Mouse (Mus musculus) intestine, embryonic 15.5 days (tissue): Measurements from ENCODE around the gene Jmjd8. TPM values are rescaled to one million over a fixed set of nuclear protein-coding genes. Genes with fewer than 3 reads are reported as not detected.

ENCODE experiments used
- ATAC-seq: fragments of 200-750 bp; cut with Nextera tagmentation; 2 replicates; pipeline ENCODE4 v1.8.0; 2017; ENCODE audit warnings: moderate TSS enrichment, moderate library complexity
- H3K27ac ChIP-seq: fragments of 300-500 bp; sonication (generic); 2 replicates; pipeline ENCODE4 v1.5.1; 2015; ENCODE audit warnings: mild to moderate bottlenecking, inconsistent platforms
- H3K27me3 ChIP-seq: fragments of 300-500 bp; sonication (generic); replicated peaks from 2 replicates; pipeline ENCODE4 v1.6.1; 2015; ENCODE audit warnings: inconsistent platforms
- H3K36me3 ChIP-seq: fragments of 300-500 bp; sonication (generic); 2 replicates; pipeline ENCODE4 v1.6.1; 2015; ENCODE audit warnings: inconsistent platforms
- H3K4me1 ChIP-seq: fragments of 300-500 bp; sonication (generic); replicated peaks from 2 replicates; pipeline ENCODE4 v1.6.1; 2015; ENCODE audit warnings: inconsistent platforms
- H3K4me2 ChIP-seq: fragments of 300-500 bp; sonication (generic); replicated peaks from 2 replicates; pipeline ENCODE4 v1.6.1; 2015; ENCODE audit warnings: mild to moderate bottlenecking, inconsistent platforms
- H3K4me3 ChIP-seq: fragments of 300-500 bp; sonication (generic); replicated peaks from 2 replicates; pipeline ENCODE4 v1.5.1; 2015; ENCODE audit warnings: inconsistent platforms
- H3K9ac ChIP-seq: fragments of 300-500 bp; sonication (generic); 2 replicates; pipeline ENCODE4 v1.6.1; 2015; ENCODE audit warnings: inconsistent platforms
- H3K9me3 ChIP-seq: fragments of 300-500 bp; sonication (generic); 2 replicates; pipeline ENCODE4 v1.6.1; 2016; ENCODE audit warnings: inconsistent platforms
- WGBS: fragments of 180-500 bp; shearing (Covaris S2); methylation state at CpG from one replicate; pipeline ENCODE4 v1.1.7; 2015; 5-methylcytosine and 5-hydroxymethylcytosine counted together
- polyA plus RNA-seq: library from polyadenylated mRNA; unstranded; fragments of >200 nt; fragmentation: Nextera tagmentation; extraction: Ambion mirVana; gene quantifications from 2 replicates; pipeline ENCODE4 v1.2.1, GENCODE M21; 2015

Jmjd8 gene
- polyA plus RNA-seq = 45.1 and 49.4 TPM in 2 replicates

DNA sequence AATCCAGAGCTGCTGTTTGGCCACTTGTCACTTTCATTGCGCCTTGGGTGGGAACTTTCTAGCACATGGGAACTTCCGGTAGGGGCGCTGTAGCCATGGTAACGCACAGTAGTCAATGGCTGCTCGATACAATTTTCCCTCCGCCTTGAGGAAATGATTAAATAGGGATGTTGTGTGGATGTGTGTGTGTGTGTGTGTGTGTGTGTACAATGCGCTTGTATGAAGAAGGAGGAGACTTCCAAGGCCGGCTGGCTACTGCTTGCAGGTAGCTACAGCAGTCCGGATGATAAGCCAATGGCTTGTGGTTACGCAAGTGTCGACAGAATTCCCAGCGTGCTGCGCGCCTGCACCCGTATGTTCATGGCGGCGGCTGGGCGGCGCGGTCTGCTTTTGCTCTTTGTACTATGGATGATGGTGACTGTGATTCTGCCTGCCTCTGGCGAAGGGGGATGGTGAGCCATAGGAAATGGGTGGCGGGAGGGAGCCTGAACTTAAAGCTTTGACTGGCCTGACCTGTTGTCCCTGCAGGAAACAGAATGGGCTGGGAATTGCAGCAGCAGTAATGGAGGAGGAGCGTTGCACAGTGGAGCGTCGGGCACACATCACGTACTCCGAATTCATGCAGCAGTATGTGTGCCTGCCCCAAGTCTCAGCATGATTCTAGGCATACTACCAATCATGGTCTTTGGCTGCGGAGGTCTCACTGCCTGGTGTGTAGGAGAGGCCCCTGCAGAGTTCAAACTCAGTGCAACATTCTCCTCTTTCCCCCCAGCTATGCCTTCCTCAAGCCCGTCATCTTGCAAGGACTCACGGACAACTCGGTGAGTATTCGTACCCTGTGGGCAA lies at the start of gene Jmjd8:
Gene Jmjd8 (plus strand): TSS at position 156 of the 846 bp plus-strand sequence.
- H3K36me3 ChIP-seq = peaks cover 19% of the 10 kb centered on the region
- H3K27ac ChIP-seq = peak within 1 kb of the TSS; percentile 90
- under 1% methylated on average over 32 of the region's 32 CpGs for WGBS
- H3K4me3 ChIP-seq = peak within 1 kb of the TSS; percentile 57
- H3K9ac ChIP-seq = peak within 1 kb of the TSS; percentile 64
- H3K9me3 ChIP-seq = no peaks in the 10 kb centered on the region
- no peaks in the 10 kb centered on the region for H3K27me3 ChIP-seq
- ATAC-seq = peak; percentile 37; the same call in 1 of the 2 replicates
- H3K4me1 ChIP-seq = peaks cover 53% of the 10 kb centered on the region
- peak within 1 kb of the TSS; percentile 91 for H3K4me2 ChIP-seq

DNA sequence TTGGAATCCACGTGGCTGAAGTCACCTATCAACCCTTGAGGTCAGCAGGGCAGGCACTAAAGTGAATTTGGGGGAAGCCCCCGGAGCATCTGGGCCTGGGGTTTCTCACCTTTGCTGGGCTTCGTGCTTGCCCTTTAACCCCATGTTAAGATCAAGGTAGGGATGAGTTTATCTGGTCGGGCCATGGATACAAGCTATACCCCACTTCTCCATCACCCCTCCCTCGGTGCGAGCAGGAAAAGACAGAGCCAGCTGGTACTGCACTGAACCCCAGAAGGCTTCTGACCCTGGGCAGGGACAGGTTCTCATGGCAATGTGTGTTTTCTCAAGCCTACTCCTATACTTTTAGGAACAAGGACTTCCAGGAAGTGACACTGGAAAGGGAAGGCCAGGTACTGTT lies 47.3 kb upstream of the Jmjd8 start:
- ATAC-seq = no peak
- Histone ChIP-seq H3K9ac (no peak overlapping the region), H3K9me3 (no peaks in the 10 kb centered on the region), H3K4me1 (peaks cover 18% of the 10 kb centered on the region), H3K4me2 (no peak overlapping the region), H3K36me3 (peaks cover 28% of the 10 kb centered on the region), H3K27ac (no peak overlapping the region), H3K27me3 (no peaks in the 10 kb centered on the region), H3K4me3 (no peak overlapping the region)
- 68% methylated on average over 6 of the region's 6 CpGs for WGBS

DNA sequence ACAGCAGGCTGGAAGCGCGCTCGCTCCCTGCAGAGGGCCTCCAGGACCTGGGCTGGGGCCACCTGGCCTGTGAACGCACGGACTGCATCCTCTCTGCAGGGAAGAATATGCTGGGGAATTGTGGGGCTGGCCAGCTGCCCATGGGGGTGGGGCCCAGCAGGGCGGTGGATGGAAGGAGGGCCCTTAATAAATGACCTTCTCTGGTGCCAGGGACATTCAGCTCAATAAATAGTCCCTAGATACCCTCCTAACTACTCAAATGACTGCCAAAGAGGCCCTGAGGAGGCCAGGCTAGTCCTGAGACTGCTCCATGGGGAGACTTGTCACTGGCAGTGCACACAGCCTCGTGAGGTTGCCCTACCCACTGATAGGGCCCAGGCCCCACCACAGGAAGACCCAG lies 45.6 kb upstream of the Jmjd8 start:
- peaks cover 18% of the 10 kb centered on the region for H3K4me1 ChIP-seq
- 75% methylated on average over 7 of the region's 7 CpGs for WGBS
- H3K27me3 ChIP-seq = no peaks in the 10 kb centered on the region
- H3K27ac ChIP-seq = no peak overlapping the region
- H3K4me3 ChIP-seq = no peak overlapping the region
- no peak for ATAC-seq
- H3K9ac ChIP-seq = peak overlapping the region; percentile 4; the same call in 1 of the 2 replicates
- peaks cover 32% of the 10 kb centered on the region for H3K36me3 ChIP-seq
- H3K4me2 ChIP-seq = no peak overlapping the region
- H3K9me3 ChIP-seq = no peaks in the 10 kb centered on the region

- H3K4me1 ChIP-seq = peaks cover 18% of the 10 kb centered on the region
- H3K27ac ChIP-seq = no peak overlapping the region
- peaks cover 32% of the 10 kb centered on the region for H3K36me3 ChIP-seq
- H3K4me2 ChIP-seq = peak overlapping the region; percentile 83
- H3K27me3 ChIP-seq = no peaks in the 10 kb centered on the region
- 67% methylated on average over 15 of the region's 15 CpGs for WGBS
- H3K9me3 ChIP-seq = no peaks in the 10 kb centered on the region
- ATAC-seq = no peak
- H3K4me3 ChIP-seq = peak overlapping the region; percentile 74
- H3K9ac ChIP-seq = peak overlapping the region; percentile 69
Observed at GRCm38 (mm10) chr17:25783861-25784574, 44.6 kb upstream of the Jmjd8 start.

- H3K36me3 ChIP-seq = peaks cover 34% of the 10 kb centered on the region
- H3K4me1 ChIP-seq = peaks cover 18% of the 10 kb centered on the region
Observed at GRCm38 (mm10) chr17:25785281-25785745, 43.4 kb upstream of the Jmjd8 start, which contains the start of gene Haghl. Gene Haghl, minus strand, starts transcription at chr17:25785673.

GRCm38 (mm10) chr17:25786280-25786679 lies 42.4 kb upstream of the Jmjd8 start, which contains the start of gene Ccdc78:
Gene Ccdc78, plus strand, starts transcription at chr17:25786580.
- H3K4me2 ChIP-seq = peak within 1 kb of the TSS; percentile 83
- no peaks in the 10 kb centered on the region for H3K9me3 ChIP-seq
- peak within 1 kb of the TSS; percentile 74 for H3K4me3 ChIP-seq
- peak within 1 kb of the TSS; percentile 69 for H3K9ac ChIP-seq
- WGBS = 77% methylated on average over 3 of the region's 3 CpGs
- H3K27ac ChIP-seq = peak within 1 kb of the TSS; percentile 84; the same call in 1 of the 2 replicates
- peaks cover 31% of the 10 kb centered on the region for H3K36me3 ChIP-seq
- ATAC-seq = no peak
- H3K4me1 ChIP-seq = peaks cover 25% of the 10 kb centered on the region
- no peaks in the 10 kb centered on the region for H3K27me3 ChIP-seq

More at GRCm38 (mm10) chr17:25785281-25785745, 43.4 kb upstream of the Jmjd8 start, which contains the start of gene Haghl:
- ATAC-seq = peak; percentile 89
- Histone ChIP-seq H3K27ac (peak within 1 kb of the TSS; percentile 84), H3K4me2 (peak within 1 kb of the TSS; percentile 83), H3K9me3 (no peaks in the 10 kb centered on the region), H3K4me3 (peak within 1 kb of the TSS; percentile 74), H3K27me3 (no peaks in the 10 kb centered on the region), H3K9ac (peak within 1 kb of the TSS; percentile 69)
- under 1% methylated on average over 23 of the region's 23 CpGs for WGBS

DNA sequence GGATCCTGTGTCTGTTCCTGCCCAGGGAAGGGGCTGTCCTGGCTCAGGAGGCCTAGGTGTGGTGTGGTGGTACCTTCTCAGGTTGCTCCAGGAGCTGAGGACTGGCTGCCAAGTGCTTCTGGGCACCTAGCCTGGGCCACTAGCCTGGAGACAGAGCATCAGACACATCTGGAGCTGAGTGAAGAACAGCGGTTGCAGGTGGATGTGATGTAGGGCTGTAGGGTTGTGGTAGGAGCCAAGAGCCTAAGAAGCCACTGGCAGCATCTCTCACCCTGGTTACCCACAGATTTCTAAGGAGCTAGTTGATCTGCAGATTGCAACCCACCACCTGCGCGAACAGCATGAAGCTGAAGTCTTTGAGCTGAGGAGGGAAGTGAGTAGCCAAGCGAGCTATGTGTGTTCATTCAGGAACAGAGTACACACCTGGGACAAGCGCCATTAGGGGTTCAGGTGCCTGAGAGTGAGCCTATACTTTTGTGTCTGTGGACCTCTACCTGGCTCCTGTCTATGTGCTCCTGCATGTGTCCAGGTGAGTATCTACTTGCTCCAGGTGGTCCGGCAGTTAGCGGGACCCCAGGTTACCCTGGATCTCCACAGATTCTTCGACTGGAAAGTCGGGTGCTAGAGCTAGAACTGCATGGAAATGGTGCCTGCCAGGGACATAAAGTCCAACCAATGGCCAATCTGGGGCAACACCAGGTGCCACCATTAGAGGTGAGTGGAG lies 41.7 kb upstream of the Jmjd8 start:
- H3K27ac ChIP-seq = no peak overlapping the region
- H3K4me3 ChIP-seq = no peak overlapping the region
- H3K4me1 ChIP-seq = peaks cover 28% of the 10 kb centered on the region
- no peaks in the 10 kb centered on the region for H3K27me3 ChIP-seq
- WGBS = 89% methylated on average over 9 of the region's 9 CpGs
- peaks cover 25% of the 10 kb centered on the region for H3K36me3 ChIP-seq
- H3K4me2 ChIP-seq = no peak overlapping the region
- no peak for ATAC-seq
- H3K9me3 ChIP-seq = no peaks in the 10 kb centered on the region
- no peak overlapping the region for H3K9ac ChIP-seq

- H3K4me2 ChIP-seq = peak overlapping the region; percentile 86
- no peak; the same call in 1 of the 2 replicates for ATAC-seq
- peak overlapping the region; percentile 69 for H3K4me3 ChIP-seq
- H3K36me3 ChIP-seq = peaks cover 14% of the 10 kb centered on the region; the same call in 1 of the 2 replicates
- H3K27ac ChIP-seq = peak overlapping the region; percentile 95
- H3K9ac ChIP-seq = peak overlapping the region; percentile 72
- 24% methylated on average over 19 of the region's 19 CpGs for WGBS
- H3K4me1 ChIP-seq = peaks cover 40% of the 10 kb centered on the region
- H3K27me3 ChIP-seq = no peaks in the 10 kb centered on the region
- no peaks in the 10 kb centered on the region for H3K9me3 ChIP-seq
Observed at GRCm38 (mm10) chr17:25791320-25791842, 37.3 kb upstream of the Jmjd8 start.

DNA sequence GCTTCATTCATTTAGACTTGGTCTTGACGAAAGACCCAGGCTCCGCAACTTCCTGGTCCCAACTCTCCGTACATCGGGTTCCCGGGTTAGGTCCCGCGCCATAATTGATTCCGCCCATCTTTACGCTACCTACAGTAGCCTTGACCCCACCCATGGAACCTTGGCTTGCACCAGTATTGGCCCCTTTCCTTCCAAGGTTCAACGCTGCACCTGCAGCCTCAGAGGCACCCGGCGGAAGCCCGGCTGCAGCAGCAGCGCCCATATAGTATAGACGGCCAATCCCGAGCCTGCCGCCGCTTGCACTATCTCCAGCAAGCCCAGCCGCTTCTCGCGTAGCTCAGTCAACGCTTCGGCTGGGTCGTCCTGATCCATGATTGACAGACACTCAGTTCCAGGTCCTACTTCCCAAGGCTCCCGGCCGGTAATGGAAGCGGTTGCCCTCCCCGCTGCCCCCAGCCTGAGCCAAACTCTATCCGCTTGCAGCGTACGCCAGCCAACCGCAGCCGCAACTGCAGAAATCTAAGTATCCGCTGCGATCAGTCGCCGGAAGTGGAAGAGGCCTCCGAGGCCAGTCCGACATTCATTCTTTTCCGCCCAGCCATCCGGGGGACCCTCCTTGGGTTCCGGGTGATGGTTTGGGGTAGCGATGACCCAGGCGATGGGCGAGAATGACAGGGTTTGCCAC lies 36.7 kb upstream of the Jmjd8 start:
- no peaks in the 10 kb centered on the region for H3K9me3 ChIP-seq
- no peaks in the 10 kb centered on the region for H3K27me3 ChIP-seq
- H3K27ac ChIP-seq = peak overlapping the region; percentile 95
- peak overlapping the region; percentile 86 for H3K4me2 ChIP-seq
- peak overlapping the region; percentile 72 for H3K9ac ChIP-seq
- peaks cover 42% of the 10 kb centered on the region for H3K4me1 ChIP-seq
- peak overlapping the region; percentile 69 for H3K4me3 ChIP-seq
- ATAC-seq = peak; percentile 78
- under 1% methylated on average over 45 of the region's 45 CpGs for WGBS
- H3K36me3 ChIP-seq = peaks cover 14% of the 10 kb centered on the region; the same call in 1 of the 2 replicates

DNA sequence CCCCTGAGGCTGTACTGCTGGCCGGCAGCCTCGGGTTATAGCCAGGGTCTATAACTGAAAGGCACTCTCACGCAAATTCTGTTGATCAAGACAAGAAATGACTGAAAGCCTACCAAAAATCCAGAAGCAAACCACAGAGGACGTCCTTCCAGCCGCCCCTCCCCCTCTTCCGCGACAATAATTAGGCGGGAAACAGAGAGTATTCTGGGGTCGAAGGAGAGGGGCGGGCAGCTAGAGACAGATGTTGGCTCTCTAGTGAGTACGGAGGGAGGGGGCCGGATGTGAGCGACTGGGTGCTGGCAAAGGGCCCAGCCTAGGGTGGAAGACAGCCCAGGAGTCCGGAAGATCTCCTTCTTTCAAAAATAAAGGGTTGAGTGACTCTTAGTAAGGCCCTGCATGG lies 36.1 kb upstream of the Jmjd8 start, which contains the start of gene Fam173a:
Gene Fam173a (minus strand): TSS at position 287 of the 400 bp plus-strand sequence.
- ATAC-seq = peak; percentile 71
- under 1% methylated on average over 14 of the region's 14 CpGs for WGBS

DNA sequence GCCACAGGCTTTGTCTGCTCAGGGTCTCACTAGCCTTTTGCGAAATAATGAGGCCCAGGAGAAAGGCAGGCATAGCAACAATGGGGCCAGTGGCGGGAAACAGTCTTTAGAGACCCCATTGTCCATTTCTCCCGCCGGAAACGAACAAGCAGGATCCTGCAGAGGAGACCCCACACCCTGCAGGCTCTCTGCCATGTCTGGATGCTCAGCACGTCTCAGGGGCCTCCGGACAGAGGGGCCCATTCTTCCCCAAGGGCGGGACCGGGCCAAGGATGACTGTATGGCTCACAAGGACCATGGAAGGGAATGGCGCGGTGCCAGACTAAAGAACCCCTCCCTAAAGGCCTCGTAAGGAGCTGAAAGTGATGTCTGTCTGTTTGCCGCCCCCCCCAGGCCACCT lies 34.5 kb upstream of the Jmjd8 start:
- Histone ChIP-seq H3K27ac (peak overlapping the region; percentile 95; the same call in 1 of the 2 replicates), H3K4me2 (no peak overlapping the region), H3K4me3 (no peak overlapping the region), H3K4me1 (peaks cover 47% of the 10 kb centered on the region), H3K27me3 (no peaks in the 10 kb centered on the region), H3K9me3 (no peaks in the 10 kb centered on the region), H3K9ac (0 out of 2 replicates have a peak overlapping the region, but pooled peaks have one; percentile 13), H3K36me3 (peaks cover 4% of the 10 kb centered on the region; the same call in 1 of the 2 replicates)
- no peak for ATAC-seq
- 78% methylated on average over 13 of the region's 13 CpGs for WGBS

More for the DNA sequence above, 36.1 kb upstream of the Jmjd8 start, which contains the start of gene Fam173a:
- Histone ChIP-seq H3K27me3 (no peaks in the 10 kb centered on the region), H3K36me3 (peaks cover 11% of the 10 kb centered on the region; the same call in 1 of the 2 replicates), H3K4me3 (peak within 1 kb of the TSS; percentile 69), H3K4me1 (peaks cover 47% of the 10 kb centered on the region), H3K9ac (peak within 1 kb of the TSS; percentile 72), H3K9me3 (no peaks in the 10 kb centered on the region), H3K27ac (peak within 1 kb of the TSS; percentile 95), H3K4me2 (peak within 1 kb of the TSS; percentile 86)
